Mouse (Mus musculus) left cerebral cortex, postnatal 4 days (tissue): ENCODE results near the gene Adamts17. TPM values are rescaled to one million over a fixed set of nuclear protein-coding genes. Genes with fewer than 3 reads are reported as not detected.

Source experiments
- DNase-seq: peaks from one replicate; pipeline ENCODE4 v3.0.0-alpha.2; 2022
- intact Hi-C: fragments of 180-260 bp; cut with DNase I; formaldehyde crosslinking; loops from one replicate; pipeline ENCODE4 v1.15.1; 2025
- total RNA-seq, 2 experiments: library from RNA; stranded (reverse); gene quantifications; 2 replicates each; pipeline ENCODE4 v1.2.3; 2021

Gene Adamts17
- total RNA-seq, 2 experiments from 2014 or later, result 16.1 to 17.3 TPM

DNA sequence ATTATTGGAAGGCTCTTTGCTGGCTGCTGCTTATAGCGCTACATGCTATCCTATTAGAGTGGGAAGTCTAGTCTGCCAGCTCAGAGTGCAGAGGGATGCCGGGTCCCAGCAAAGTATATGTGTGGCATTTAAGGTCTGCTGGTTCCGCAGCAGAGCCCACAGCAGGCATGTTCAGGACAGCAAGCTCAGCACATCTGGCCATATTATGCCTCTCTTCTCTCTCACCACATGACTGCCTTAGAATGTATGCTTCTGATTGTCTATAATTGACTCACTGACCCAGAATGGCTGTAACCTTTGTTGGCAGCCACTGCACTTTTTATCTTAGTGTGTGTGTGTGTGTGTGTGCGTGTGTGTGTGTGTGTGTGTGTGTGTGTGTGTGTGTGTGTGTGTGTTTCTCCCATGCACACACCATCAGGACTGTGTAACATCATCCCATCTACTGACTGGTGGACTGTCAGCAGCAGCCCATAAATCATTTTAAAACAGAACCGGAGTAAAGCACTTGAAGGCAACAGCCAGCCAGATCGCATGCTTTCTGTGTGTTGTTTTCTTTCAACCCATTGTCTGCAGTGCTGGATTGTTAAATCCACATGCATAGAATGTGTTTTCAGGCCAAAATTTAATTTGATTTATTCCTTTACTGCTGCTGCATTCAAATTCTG, 127.1 kb downstream of the Adamts17 start:
- intact Hi-C loops, result loop anchor here (10.0 kb wide), 1 partner anchor 122 kb away; no protein-coding TSS in a partner anchor
- DNase-seq, result no peak

- intact Hi-C loops, result loop anchor here (10.0 kb wide), 1 partner anchor 123 kb away; no protein-coding TSS in a partner anchor
- DNase-seq, result no peak
Observed at GRCm38 (mm10) chr7:66967206-66967919, 127.8 kb downstream of the Adamts17 start.

- intact Hi-C loops, result loop anchor here (10.0 kb wide), 1 partner anchor 124 kb away; no protein-coding TSS in a partner anchor
- no peak for DNase-seq
Observed at GRCm38 (mm10) chr7:66968661-66969060, 129.1 kb downstream of the Adamts17 start.

GRCm38 (mm10) chr7:66969199-66969598, 129.7 kb downstream of the Adamts17 start:
- intact Hi-C loops, result loop anchor here (10.0 kb wide), 1 partner anchor 124 kb away; no protein-coding TSS in a partner anchor
- DNase-seq, result no peak

DNA sequence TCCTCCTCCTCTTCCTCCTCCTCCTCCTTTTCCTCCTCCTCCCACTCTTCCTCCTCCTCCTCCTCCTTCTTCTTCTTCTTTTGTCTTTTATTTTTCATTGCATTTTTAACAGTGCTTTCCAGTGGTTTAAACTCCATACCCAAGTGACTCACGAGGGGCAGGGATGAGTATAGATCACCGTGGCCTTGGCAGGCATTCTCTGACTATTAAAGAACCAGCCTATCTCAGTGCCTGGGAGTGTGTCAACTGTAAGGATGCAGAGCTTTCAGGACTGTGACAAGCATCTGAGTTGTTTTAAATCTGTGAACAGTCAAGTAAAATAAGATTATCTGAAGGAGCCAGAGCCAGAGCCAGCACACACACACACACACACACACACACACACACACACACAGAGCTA, 130.7 kb downstream of the Adamts17 start:
- intact Hi-C loops, result no loop called here
- no peak for DNase-seq

DNA sequence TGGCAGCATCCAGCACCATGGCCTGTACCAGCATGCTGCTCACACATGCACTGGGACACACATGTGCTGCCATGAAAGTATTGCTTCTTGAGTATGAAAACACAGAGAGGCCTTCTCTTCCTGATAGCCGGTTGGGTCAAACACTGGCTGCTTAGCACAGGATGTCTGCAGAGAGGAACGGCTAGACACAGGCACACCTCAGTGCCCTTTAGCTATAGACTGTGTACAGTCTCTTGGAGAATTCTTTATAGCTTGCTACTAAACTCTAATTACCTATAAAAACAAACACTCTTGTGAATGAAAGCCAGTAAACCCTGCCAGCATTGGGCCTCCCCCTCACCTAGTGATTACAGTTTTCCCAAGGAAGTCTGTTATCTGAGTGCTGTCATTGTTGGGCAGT, 131.4 kb downstream of the Adamts17 start:
- intact Hi-C loops, result no loop called here
- no peak for DNase-seq

DNA sequence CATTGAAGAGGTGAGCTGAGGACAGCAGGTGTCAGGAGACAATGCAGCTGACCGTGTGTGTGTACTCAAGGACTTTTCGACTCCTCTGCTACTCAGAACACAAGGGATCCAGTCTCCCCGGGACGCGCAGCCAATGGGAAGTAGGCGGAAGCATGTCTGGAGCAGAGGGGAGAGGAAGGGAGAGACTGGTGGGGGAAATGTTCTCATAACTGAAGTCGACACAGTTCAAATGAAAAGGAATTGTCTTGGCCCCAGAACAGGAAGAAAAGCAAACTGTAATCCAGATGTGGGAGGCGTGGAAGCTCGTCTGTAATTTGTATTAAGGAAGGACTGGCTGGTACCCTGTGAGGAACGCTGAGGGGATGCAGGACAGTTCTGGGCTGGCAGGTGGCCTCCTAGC, 135.3 kb downstream of the Adamts17 start:
- no peak for DNase-seq
- intact Hi-C loops, result no loop called here

DNA sequence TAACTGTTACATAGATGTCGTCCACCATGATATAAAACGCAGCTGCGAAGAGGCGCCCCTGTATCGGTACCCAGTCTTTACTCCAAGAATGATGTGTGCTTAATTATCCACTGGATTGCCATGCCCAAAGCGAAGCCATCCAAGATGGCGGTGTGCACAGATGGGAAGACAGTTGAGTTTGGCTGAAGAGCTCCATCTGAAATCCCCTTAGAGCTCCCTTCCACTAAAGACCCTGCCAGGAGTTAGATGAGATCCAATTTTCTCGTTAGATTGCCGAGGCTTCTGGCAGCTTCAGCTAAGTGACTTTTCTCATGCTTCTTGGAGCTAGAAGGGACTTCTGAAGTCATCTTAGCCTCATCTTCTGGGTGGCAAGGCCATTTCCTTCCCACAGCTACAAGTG, 136.8 kb downstream of the Adamts17 start:
- intact Hi-C loops, result no loop called here
- DNase-seq, result no peak

DNA sequence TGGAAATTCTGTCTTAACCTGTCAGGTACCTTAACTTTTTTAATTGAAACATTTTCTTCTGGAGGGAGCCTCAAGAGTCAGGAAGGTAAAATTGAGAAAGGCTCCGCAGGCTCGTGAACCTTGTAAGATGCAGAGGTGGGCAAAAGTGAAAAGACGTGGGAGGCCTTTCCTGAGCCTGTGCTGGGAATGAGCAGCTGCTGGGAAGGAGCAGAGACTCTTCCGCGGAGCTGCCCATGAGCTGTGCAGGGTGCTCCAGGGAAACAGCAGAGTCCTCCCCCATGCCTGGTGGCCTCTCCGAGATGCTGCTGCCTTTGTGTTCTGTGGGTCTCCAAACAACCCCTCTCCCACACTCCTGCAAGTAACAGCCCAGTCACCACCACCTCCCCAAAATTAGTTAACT, 142.1 kb downstream of the Adamts17 start:
- intact Hi-C loops, result no loop called here
- no peak for DNase-seq

DNA sequence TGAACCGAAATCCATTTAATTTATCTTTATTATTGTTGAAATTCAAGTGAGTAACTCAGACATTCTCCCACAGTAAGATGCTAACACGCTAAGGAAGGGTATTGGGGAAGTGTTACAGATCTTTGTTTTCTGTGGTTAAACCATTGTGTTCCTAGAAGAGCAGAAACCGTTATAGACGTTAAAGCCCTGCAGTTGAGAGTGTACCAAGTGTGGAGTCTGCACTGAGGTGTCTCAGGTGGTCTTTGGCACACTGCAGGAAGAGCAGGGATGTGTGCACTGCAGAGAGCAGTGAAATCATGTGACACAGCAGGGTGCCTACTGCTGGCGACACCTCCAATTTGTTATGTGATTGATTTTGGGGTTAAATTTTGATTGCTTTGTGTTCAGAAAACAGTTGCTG, 142.5 kb downstream of the Adamts17 start:
- intact Hi-C loops, result no loop called here
- no peak for DNase-seq

GRCm38 (mm10) chr7:66987671-66988070, 148.1 kb downstream of the Adamts17 start:
- intact Hi-C loops, result no loop called here
- no peak for DNase-seq

DNA sequence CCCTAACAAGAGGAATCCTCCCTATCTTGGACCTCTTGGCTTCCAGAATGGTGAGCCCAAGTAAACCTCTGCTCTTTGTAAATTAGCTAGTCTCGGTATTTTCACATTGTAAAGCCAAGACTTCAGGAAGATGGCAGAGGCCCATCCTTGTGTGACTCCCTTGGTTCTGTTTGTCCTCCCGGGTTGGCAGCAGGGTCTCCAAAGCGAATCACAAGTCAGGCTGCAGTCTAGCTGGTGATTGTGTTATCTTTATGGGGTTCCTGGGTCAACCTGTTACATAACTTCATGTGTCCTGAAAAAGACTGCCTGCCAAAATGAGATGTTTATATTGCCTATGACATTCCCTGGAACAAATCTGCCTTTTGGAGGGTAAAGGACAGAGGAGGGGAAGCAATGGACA, 148.9 kb downstream of the Adamts17 start:
- DNase-seq, result no peak
- intact Hi-C loops, result no loop called here

DNA sequence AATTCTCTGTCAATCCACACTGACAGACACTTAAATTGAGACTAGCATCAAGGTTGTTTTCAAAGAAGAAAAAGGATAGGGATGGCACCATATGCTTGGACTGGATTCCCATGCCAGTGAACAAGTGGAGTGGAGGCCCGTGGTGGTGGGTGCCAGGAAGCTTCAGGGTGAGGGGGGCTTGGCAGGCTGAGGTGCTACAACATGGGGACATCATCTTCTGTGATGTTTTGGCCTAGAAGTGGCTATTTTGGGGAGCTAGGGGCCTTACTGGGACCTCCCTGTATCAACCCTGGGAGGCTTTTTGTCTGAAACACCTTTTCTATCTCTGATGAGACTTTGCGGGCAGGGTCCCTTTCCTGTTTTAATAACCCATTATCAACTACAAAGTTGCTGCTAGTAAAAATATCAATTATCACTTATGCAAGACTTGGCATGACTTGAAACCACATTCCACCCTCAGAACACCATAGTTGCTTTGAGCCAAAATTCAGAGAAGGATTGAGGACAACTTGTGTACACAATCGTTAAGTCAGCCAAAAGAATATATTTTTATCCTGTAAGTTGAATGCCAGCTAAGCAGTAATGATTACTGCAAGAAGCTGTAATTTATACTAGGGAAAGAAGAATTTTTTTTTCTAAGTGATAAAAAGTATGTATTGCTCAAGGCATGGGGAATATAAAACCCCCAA, 150.0 kb downstream of the Adamts17 start:
- intact Hi-C loops, result no loop called here
- no peak for DNase-seq

GRCm38 (mm10) chr7:66998821-66999220, 159.3 kb downstream of the Adamts17 start:
- intact Hi-C loops, result no loop called here
- DNase-seq, result no peak

DNA sequence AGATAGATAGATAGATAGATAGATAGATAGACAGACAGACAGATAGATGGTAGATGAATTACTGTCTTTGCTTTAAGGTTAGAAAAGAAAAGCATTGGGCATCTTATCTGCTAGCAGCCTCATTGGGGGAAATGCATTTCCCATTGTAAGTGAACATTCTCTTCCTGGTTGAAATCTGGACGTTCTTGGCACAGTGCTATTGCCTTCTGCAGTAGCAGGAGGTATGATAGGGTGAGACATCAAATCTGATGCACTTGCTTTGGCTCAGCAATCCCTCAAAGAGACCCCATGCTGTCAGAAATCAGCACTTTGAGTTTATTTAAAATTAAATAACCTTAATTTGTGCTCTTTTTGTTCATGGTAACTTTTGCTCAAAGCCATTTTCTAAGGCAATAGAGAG, 164.1 kb downstream of the Adamts17 start:
- DNase-seq, result no peak
- intact Hi-C loops, result no loop called here

DNA sequence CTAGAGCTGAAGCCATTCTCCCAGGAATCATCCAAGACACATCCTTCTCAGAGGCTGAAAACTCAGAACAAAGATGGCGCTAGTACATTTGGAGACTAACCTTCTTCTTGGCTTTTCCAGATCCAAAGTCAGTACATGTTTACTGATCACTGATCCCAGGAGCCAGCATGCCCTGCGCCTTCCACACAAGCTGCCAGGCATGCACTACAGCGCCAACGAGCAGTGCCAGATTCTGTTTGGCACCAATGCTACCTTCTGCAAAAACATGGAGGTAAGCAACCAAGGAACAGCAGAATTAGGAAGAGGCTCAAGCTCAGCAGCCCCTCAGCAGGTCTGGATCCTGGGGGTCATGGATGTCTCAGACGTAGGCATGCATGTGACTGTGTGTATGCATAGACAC, 164.7 kb downstream of the Adamts17 start:
- no peak for DNase-seq
- intact Hi-C loops, result no loop called here

- intact Hi-C loops, result no loop called here
Observed at GRCm38 (mm10) chr7:67009841-67010240, 170.3 kb downstream of the Adamts17 start.

GRCm38 (mm10) chr7:67012011-67012751, 172.6 kb downstream of the Adamts17 start:
- intact Hi-C loops, result no loop called here
- no peak for DNase-seq

More at GRCm38 (mm10) chr7:67009841-67010240, 170.3 kb downstream of the Adamts17 start:
- no peak for DNase-seq

GRCm38 (mm10) chr7:67013211-67013895, 173.8 kb downstream of the Adamts17 start:
- intact Hi-C loops, result no loop called here
- DNase-seq, result no peak

GRCm38 (mm10) chr7:67019937-67020336, 180.4 kb downstream of the Adamts17 start:
- intact Hi-C loops, result no loop called here
- no peak for DNase-seq
